Mouse (Mus musculus) gastrocnemius, adult 2 months (tissue): ENCODE measurements around the gene Dnah2. TPM values are rescaled to one million over a fixed set of nuclear protein-coding genes. Genes with fewer than 3 reads are reported as not detected.

Experiments used
- DNase-seq: peaks from one replicate; pipeline ENCODE4 v3.0.0; 2022
- H3K27ac ChIP-seq: fragments of 200-600 bp; 2 replicates; pipeline ENCODE4 v1.8.1; 2022; ENCODE audit warnings: mild to moderate bottlenecking
- H3K4me3 ChIP-seq: fragments of 200-600 bp; 2 replicates; pipeline ENCODE4 v1.8.1; 2022; ENCODE audit warnings: mild to moderate bottlenecking, moderate library complexity
- CTCF ChIP-seq: fragments of 200-600 bp; IDR thresholded peaks from 2 replicates; pipeline ENCODE4 v1.8.1; 2022; ENCODE audit warnings: antibody characterized with exemption, mild to moderate bottlenecking, moderate library complexity
- intact Hi-C: fragments of 180-260 bp; cut with DNase I; formaldehyde crosslinking; loops from one replicate; pipeline ENCODE4 v1.15.1; 2025
- total RNA-seq, 2 experiments: library from RNA; stranded (reverse); gene quantifications; 2 replicates each; pipeline ENCODE4 v1.2.3; 2021

Gene Dnah2
- total RNA-seq, 2 experiments from 2014 or later: 0.05 to 0.25 TPM

DNA sequence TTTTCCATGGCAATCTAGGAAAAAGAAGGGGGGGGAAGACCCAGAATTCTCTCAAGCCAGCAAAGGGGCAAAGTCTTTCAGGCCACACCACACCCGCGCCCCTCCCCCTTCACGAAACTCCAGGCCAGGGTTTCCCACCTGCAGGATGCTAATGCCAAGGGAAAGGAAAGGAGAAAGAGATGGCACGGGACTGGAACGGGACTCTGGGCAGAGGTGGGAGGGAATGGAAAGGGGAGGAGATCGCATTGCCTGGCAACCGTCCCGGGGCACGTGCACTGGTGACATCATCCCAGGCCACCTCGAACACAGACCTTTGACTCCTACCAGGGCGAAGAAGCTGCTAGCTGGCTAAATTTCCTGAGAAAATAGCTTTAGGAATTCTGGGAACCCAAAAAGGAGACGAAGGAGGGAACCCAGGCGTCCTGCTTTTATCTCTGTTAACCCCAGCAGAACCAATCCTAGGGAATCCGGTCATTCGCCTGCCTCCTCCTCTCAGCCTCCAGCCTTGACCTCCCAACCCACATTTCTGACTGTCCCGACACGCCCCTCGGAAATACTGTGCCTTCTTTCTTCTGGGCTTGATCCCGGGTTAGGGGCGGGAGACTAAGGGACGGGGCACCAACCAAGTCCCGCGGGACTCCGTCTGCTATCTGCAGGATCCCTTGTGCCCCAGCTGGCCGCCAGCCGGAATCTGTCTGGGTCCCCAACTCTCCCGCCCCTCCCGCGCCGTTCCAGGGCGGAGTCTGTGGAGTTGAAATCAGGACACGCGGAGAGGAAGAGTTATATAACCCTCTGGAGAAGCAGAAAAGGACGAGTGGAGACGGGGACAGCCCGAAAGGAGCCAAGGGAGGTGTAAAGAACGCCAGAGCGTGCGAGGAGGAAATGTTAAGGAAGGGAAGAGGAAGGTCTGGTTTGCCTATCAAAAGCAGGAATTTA lies 131.2 kb downstream of the Dnah2 start:
- no peak for TF ChIP-seq CTCF
- intact Hi-C loops: loop anchor here (5.0 to 10.0 kb wide), 3 partner anchors 295 to 577 kb away; partner anchors contain the start of genes 9130213A22Rik, Gabarap, Hes7 and Phf23
- DNase-seq: peak; percentile 97
- Histone ChIP-seq H3K4me3 (peak overlapping the region; percentile 86), H3K27ac (peak overlapping the region; percentile 94)

- H3K27ac ChIP-seq: peak overlapping the region; percentile 94
- DNase-seq: no peak
- intact Hi-C loops: loop anchor here (5.0 to 10.0 kb wide), 3 partner anchors 295 to 578 kb away; partner anchors contain the start of genes 9130213A22Rik, Gabarap, Hes7 and Phf23
- TF ChIP-seq CTCF: no peak
- peak overlapping the region; percentile 86 for H3K4me3 ChIP-seq
Observed at GRCm38 (mm10) chr11:69416921-69417448, 131.9 kb downstream of the Dnah2 start.

DNA sequence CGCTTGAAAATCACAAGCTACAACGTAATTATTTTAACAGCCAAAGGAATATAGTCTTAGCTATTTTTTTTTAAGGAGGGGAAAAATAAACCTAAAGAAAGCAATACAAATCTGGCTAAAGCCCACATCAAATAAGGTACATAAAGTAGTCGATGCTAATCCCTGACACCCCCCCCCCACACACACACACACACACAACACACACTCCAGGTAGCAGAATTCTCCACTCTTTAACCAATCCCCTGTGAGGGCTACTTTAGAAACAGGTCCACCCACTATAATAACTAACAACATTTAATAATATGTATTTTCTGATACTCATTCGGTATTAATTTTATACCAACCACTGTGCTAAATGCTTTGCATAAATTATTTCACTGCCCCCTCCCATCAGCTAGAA lies 132.4 kb downstream of the Dnah2 start:
- Histone ChIP-seq H3K4me3 (peak overlapping the region; percentile 86), H3K27ac (peak overlapping the region; percentile 94)
- TF ChIP-seq CTCF: no peak
- intact Hi-C loops: loop anchor here (5.0 to 10.0 kb wide), 3 partner anchors 294 to 578 kb away; partner anchors contain the start of genes 9130213A22Rik, Gabarap, Hes7 and Phf23
- DNase-seq: no peak

- peak; percentile 76 for DNase-seq
- intact Hi-C loops: loop anchor here (5.0 to 10.0 kb wide), 3 partner anchors 294 to 579 kb away; partner anchors contain the start of genes 9130213A22Rik, Gabarap, Hes7 and Phf23
- no peak for TF ChIP-seq CTCF
- Histone ChIP-seq H3K4me3 (peak overlapping the region; percentile 86), H3K27ac (peak overlapping the region; percentile 94)
Observed at GRCm38 (mm10) chr11:69415668-69416451, 133.1 kb downstream of the Dnah2 start.

- peak; percentile 6; the same call in 1 of the 2 replicates for TF ChIP-seq CTCF
Observed at GRCm38 (mm10) chr11:69415327-69415667, 133.6 kb downstream of the Dnah2 start.

DNA sequence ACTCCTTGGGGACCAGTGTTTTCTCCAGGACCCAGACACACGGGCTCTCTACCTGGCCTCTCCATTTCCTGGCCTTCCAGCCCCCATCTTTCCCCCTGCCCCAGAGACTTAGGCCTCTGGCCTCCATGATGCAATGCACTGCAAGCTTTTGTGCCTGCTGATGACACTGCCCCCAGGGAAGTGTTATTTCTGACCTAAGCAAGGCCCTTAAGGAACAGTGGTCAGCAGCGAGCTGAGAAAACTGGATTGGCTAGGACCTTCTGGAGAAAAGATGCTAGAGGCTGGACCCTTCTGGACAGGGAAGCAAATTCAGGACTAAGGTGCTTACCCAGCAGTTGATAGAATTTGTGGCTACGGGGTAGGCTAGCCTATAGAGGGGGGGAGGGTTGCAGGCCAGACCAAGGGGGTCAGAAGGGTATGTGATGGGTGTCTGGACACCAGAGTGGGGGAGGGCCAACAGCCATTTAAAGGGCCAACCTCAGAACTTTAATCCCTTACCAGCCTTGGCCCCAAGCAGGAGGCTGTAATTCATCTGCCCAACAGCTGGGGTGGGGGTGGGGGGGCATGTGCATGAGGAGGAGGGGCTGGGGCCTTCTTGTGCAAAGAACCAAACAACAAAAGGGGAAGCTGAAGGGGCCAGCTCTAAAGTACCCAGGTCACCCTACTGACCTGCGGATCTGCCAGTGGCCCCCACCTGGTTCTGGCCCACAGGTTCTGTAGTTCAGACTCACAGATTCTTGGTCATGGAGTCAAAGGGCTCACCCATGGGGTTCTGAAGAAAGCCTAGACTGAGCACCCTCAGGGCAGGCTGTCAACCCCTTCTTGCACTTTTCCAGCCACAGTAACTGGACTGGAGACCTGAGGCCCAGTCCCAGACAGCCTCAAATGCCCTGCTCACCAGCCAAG lies 134.2 kb downstream of the Dnah2 start:
- peak overlapping the region; percentile 86 for H3K4me3 ChIP-seq
- intact Hi-C loops: loop anchor here (5.0 to 10.0 kb wide), 3 partner anchors 292 to 580 kb away; partner anchors contain the start of genes 9130213A22Rik, Gabarap, Hes7 and Phf23
- peak; percentile 51 for DNase-seq
- H3K27ac ChIP-seq: peak overlapping the region; percentile 94
- TF ChIP-seq CTCF: no peak

More at GRCm38 (mm10) chr11:69415327-69415667, 133.6 kb downstream of the Dnah2 start:
- Histone ChIP-seq H3K4me3 (peak overlapping the region; percentile 86), H3K27ac (peak overlapping the region; percentile 94)
- peak; percentile 93 for DNase-seq
- intact Hi-C loops: loop anchor here (5.0 to 10.0 kb wide), 3 partner anchors 293 to 580 kb away; partner anchors contain the start of genes 9130213A22Rik, Gabarap, Hes7 and Phf23

GRCm38 (mm10) chr11:69413221-69414181 lies 135.4 kb downstream of the Dnah2 start, which contains the start of gene Kdm6b:
Gene Kdm6b, minus strand, starts transcription at chr11:69413675.
- intact Hi-C loops: loop anchor here (10.0 kb wide), 2 partner anchors 349 to 581 kb away; partner anchors contain the start of genes Gabarap and Phf23
- Histone ChIP-seq H3K27ac (peak within 1 kb of the TSS; percentile 94), H3K4me3 (peak within 1 kb of the TSS; percentile 86)
- no peak for TF ChIP-seq CTCF
- peak; percentile 34 for DNase-seq

GRCm38 (mm10) chr11:69412548-69412947 lies 136.4 kb downstream of the Dnah2 start:
- DNase-seq: no peak
- Histone ChIP-seq H3K27ac (peak overlapping the region; percentile 94), H3K4me3 (peak overlapping the region; percentile 86)
- intact Hi-C loops: loop anchor here (10.0 kb wide), 2 partner anchors 348 to 582 kb away; partner anchors contain the start of genes Gabarap and Phf23
- no peak for TF ChIP-seq CTCF

DNA sequence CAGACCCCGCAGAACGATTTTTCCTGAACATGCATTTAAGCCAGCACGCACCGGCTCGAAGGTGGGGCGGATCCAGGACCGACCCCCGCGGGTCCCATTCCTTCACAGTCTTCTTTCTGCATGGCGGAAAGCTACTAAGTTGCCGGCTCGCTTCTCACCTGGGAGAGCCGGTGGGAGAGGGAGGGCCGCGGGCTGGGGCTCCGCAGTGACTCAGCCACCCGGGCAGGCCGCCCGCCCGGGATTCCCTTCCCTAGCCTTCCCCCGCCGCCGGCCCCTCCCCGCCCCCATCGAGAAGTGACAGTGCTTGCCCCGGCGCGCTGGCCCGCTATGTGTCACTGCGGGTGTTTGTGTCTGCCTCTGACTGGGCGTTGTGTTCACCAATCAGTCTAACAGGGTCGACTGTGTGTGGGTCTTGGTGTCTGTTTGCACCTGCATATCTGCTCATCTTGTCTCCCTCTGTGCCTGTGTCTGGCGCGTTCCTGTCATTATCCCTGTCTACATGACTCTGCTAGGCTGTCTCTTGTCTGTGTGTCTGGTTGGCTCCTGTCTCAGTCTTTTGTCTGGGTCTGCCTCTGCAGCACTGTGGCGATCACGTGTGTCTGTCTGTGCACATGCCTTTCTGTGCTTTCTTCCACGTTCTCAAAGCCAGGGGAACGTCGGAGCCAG lies 137.2 kb downstream of the Dnah2 start:
- intact Hi-C loops: loop anchor here (10.0 kb wide), 2 partner anchors 347 to 583 kb away; partner anchors contain the start of genes Gabarap and Phf23

More for the DNA sequence above, 137.2 kb downstream of the Dnah2 start:
- TF ChIP-seq CTCF: no peak
- Histone ChIP-seq H3K4me3 (peak overlapping the region; percentile 86), H3K27ac (peak overlapping the region; percentile 94)
- peak; percentile 94 for DNase-seq
